Mouse (Mus musculus): ENCODE measurements at regions not wholly inside any gene's neighbourhood (a gene's known extent, or its start where the extent isn't known, plus 50 kb on each side); places are given as distances from the start of the nearest gene placed in this dataset.
A peak's percentile ranks its signal among the peaks of the same experiment; 100 is the strongest.

- Histone ChIP-seq H3K9me3 (no peaks in the 10 kb centered on the region), H3K4me3 (no peak overlapping the region), H3K36me3 (no peaks in the 10 kb centered on the region), H3K27me3 (ENCODE audit: insufficient read depth, poor library complexity, severe bottlenecking) (no peaks in the 10 kb centered on the region), H3K4me1 (no peaks in the 10 kb centered on the region), H3K27ac (no peak overlapping the region)
- DNase-seq (ENCODE audit: low spot score), result no peak
- WGBS, result 81% methylated on average over 13 of the region's 13 CpGs
Measured at GRCm38 (mm10) chr4:48725660-48726348, 62.5 kb downstream of the Cavin4 start.

- H3K4me3 ChIP-seq, result no peak overlapping the region
- 86% methylated on average over 11 of the region's 11 CpGs for WGBS
Measured at GRCm38 (mm10) chr4:48726349-48726835, 63.1 kb downstream of the Cavin4 start.

DNA sequence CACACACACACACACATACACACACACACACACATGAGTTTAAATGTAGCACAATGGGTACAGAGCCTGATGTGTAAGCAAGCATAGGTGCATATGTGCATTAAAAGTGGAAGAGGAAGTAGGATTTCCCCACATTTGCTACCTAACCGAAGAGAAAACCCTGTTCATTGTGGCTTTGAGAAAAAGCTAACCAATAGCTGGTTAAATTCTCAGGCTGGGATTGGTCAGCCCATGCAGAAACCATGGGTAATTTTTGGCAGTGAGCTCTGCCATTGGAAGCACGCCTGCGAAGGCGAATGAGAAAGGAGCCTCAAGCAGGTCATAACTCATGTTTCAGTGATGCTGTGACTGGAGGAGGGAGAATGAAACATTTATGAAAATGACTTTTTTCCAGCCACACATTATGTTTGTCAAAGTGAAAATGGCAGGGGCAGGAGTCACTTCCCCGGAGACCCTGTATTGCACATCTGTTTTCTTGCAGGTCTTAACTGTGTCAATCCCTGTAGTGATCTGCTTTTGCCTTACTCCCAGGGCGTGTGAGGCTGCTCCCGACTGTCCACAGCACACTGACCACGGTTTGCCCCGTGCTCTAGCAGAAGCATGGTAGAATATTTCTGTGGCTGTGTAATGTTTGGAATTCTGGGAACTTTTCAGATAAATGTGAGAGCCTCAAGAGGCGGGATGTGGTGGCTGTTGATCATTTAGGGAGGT is 71.7 kb downstream of the Cavin4 start:
- no peaks in the 10 kb centered on the region for H3K9me3 ChIP-seq
- no peak for DNase-seq (ENCODE audit: low spot score)
- 65% methylated on average over 10 of the region's 10 CpGs for WGBS
- H3K27ac ChIP-seq, result no peak overlapping the region
- H3K4me1 ChIP-seq, result no peaks in the 10 kb centered on the region
- H3K4me3 ChIP-seq, result no peak overlapping the region
- no peaks in the 10 kb centered on the region for H3K36me3 ChIP-seq
- no peaks in the 10 kb centered on the region for H3K27me3 ChIP-seq (ENCODE audit: insufficient read depth, poor library complexity, severe bottlenecking)

More at GRCm38 (mm10) chr4:48726349-48726835, 63.1 kb downstream of the Cavin4 start:
- H3K36me3 ChIP-seq, result no peaks in the 10 kb centered on the region
- H3K27ac ChIP-seq, result no peak overlapping the region
- DNase-seq (ENCODE audit: low spot score), result no peak
- H3K4me1 ChIP-seq, result no peaks in the 10 kb centered on the region
- no peaks in the 10 kb centered on the region for H3K9me3 ChIP-seq
- H3K27me3 ChIP-seq (ENCODE audit: insufficient read depth, poor library complexity, severe bottlenecking), result no peaks in the 10 kb centered on the region

- no peaks in the 10 kb centered on the region for H3K27me3 ChIP-seq (ENCODE audit: insufficient read depth, poor library complexity, severe bottlenecking)
- no peaks in the 10 kb centered on the region for H3K36me3 ChIP-seq
- no peaks in the 10 kb centered on the region for H3K9me3 ChIP-seq
- no peak for DNase-seq (ENCODE audit: low spot score)
- no peaks in the 10 kb centered on the region for H3K4me1 ChIP-seq
- WGBS, result 71% methylated on average over 3 of the region's 3 CpGs
- no peak overlapping the region for H3K4me3 ChIP-seq
- no peak overlapping the region for H3K27ac ChIP-seq
Measured at GRCm38 (mm10) chr4:48746237-48746636, 82.9 kb downstream of the Cavin4 start.

DNA sequence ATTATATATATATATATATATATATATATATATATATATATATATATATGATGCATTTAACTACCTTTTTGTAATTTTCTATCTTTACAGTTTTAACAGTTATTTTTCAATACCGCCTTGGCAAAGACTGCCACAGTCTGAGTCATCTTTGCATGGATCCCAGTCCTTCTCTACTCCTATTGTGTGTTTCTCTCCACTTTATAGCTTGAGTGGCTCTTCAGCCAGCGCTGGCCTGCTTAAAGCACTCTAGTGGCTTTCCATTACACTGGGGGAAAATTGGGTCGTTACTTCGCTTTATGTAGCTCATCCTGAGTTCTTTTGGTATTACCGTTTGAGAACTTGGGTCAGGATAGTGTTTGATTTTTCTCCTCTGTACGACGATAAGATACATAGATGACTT is 86.3 kb downstream of the Cavin4 start:
- Histone ChIP-seq H3K4me3 (no peak overlapping the region), H3K27me3 (ENCODE audit: insufficient read depth, poor library complexity, severe bottlenecking) (no peaks in the 10 kb centered on the region), H3K9me3 (no peaks in the 10 kb centered on the region), H3K36me3 (no peaks in the 10 kb centered on the region), H3K4me1 (peaks cover 2% of the 10 kb centered on the region; the same call in 1 of the 2 replicates), H3K27ac (no peak overlapping the region)
- no peak for DNase-seq (ENCODE audit: low spot score)
- 65% methylated on average over 7 of the region's 7 CpGs for WGBS

GRCm38 (mm10) chr4:48750087-48750486 is 86.8 kb downstream of the Cavin4 start:
- H3K4me3 ChIP-seq, result no peak overlapping the region
- H3K9me3 ChIP-seq, result no peaks in the 10 kb centered on the region
- DNase-seq (ENCODE audit: low spot score), result no peak
- H3K4me1 ChIP-seq, result peaks cover 6% of the 10 kb centered on the region; the same call in 1 of the 2 replicates
- no peaks in the 10 kb centered on the region for H3K27me3 ChIP-seq (ENCODE audit: insufficient read depth, poor library complexity, severe bottlenecking)
- WGBS, result 69% methylated on average over 5 of the region's 5 CpGs
- H3K27ac ChIP-seq, result no peak overlapping the region
- no peaks in the 10 kb centered on the region for H3K36me3 ChIP-seq

GRCm38 (mm10) chr4:48754466-48755171 is 91.3 kb downstream of the Cavin4 start:
- Histone ChIP-seq H3K4me3 (peak overlapping the region; percentile 33; the same call in 1 of the 2 replicates), H3K27ac (peak overlapping the region; percentile 29; the same call in 1 of the 2 replicates), H3K27me3 (ENCODE audit: insufficient read depth, poor library complexity, severe bottlenecking) (no peaks in the 10 kb centered on the region), H3K9me3 (no peaks in the 10 kb centered on the region), H3K4me1 (peaks cover 6% of the 10 kb centered on the region; the same call in 1 of the 2 replicates), H3K36me3 (no peaks in the 10 kb centered on the region)
- 29% methylated on average over 13 of the region's 13 CpGs for WGBS
- DNase-seq (ENCODE audit: low spot score), result peak; percentile 77

GRCm38 (mm10) chr4:48760625-48761024 is 97.3 kb downstream of the Cavin4 start:
- H3K4me3 ChIP-seq, result no peak overlapping the region
- H3K9me3 ChIP-seq, result no peaks in the 10 kb centered on the region
- H3K4me1 ChIP-seq, result no peaks in the 10 kb centered on the region
- no peaks in the 10 kb centered on the region for H3K27me3 ChIP-seq (ENCODE audit: insufficient read depth, poor library complexity, severe bottlenecking)
- 65% methylated on average over 8 of the region's 8 CpGs for WGBS
- DNase-seq (ENCODE audit: low spot score), result no peak
- no peak overlapping the region for H3K27ac ChIP-seq
- H3K36me3 ChIP-seq, result no peaks in the 10 kb centered on the region

DNA sequence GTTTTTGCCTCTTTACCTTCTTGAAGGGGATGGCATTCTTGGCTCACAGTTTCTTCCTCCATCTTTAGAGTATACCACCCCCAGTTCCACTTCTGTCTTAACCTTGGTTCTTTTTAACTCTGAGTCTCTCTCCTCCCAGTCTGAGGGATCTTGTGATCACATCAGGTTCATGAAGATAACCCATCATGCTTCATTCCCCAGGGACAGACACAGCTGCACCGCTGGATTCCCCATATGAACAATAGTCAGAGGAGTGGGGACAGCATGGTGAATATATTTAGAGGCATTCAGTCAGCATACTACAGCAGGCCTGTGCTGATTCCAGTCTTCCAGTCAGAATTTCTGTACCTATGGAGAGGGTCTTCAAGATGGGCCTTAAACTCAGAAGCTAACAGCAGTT is 103.1 kb downstream of the Cavin4 start:
- Histone ChIP-seq H3K27ac (no peak overlapping the region), H3K4me1 (peaks cover 3% of the 10 kb centered on the region; the same call in 1 of the 2 replicates), H3K4me3 (no peak overlapping the region), H3K27me3 (ENCODE audit: insufficient read depth, poor library complexity, severe bottlenecking) (no peaks in the 10 kb centered on the region), H3K36me3 (no peaks in the 10 kb centered on the region), H3K9me3 (no peaks in the 10 kb centered on the region)
- 97% methylated on average over 1 of the region's 1 CpGs for WGBS
- no peak for DNase-seq (ENCODE audit: low spot score)

DNA sequence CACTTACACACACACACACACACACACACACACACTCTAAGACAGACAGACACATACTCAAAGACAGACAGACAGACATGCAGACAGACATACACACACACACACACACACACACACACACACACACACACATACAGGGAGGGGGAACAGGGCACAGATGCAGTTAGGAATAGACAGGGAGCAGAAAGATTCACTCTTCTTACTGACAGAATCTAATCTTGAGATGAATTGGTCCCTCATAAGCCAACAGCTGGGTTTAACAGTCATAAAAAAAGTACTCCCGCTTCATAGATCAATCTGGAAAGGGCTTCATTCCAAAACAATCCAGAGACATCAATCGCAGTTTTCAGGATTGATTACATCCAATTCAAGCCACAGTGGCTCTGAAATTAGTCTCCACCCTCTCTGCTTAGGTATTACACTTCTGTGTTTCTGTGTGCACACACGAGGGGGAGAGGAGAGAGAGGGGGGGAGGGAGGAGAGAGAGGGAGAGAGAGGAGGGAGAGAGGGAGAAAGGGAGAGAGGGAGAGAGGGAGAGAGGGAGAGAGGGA is 107.2 kb downstream of the Cavin4 start:
- H3K27me3 ChIP-seq (ENCODE audit: insufficient read depth, poor library complexity, severe bottlenecking), result peaks cover 13% of the 10 kb centered on the region; the same call in 1 of the 2 replicates
- H3K4me3 ChIP-seq, result no peak overlapping the region
- H3K36me3 ChIP-seq, result no peaks in the 10 kb centered on the region
- H3K9me3 ChIP-seq, result no peaks in the 10 kb centered on the region
- DNase-seq (ENCODE audit: low spot score), result no peak
- 64% methylated on average over 3 of the region's 3 CpGs for WGBS
- no peak overlapping the region for H3K27ac ChIP-seq
- peaks cover 3% of the 10 kb centered on the region; the same call in 1 of the 2 replicates for H3K4me1 ChIP-seq

- WGBS, result 36% methylated on average over 14 of the region's 14 CpGs
- no peak for DNase-seq (ENCODE audit: low spot score)
Measured at GRCm38 (mm10) chr4:48770954-48771665, 107.8 kb downstream of the Cavin4 start.

GRCm38 (mm10) chr4:48771836-48772235 is 108.5 kb downstream of the Cavin4 start:
- H3K36me3 ChIP-seq, result no peaks in the 10 kb centered on the region
- no peak overlapping the region for H3K4me3 ChIP-seq
- H3K27me3 ChIP-seq (ENCODE audit: insufficient read depth, poor library complexity, severe bottlenecking), result peaks cover 13% of the 10 kb centered on the region; the same call in 1 of the 2 replicates
- no peaks in the 10 kb centered on the region for H3K9me3 ChIP-seq
- no peak for DNase-seq (ENCODE audit: low spot score)
- peaks cover 3% of the 10 kb centered on the region; the same call in 1 of the 2 replicates for H3K4me1 ChIP-seq
- WGBS, result 53% methylated on average over 8 of the region's 8 CpGs
- H3K27ac ChIP-seq, result no peak overlapping the region

More at GRCm38 (mm10) chr4:48770954-48771665, 107.8 kb downstream of the Cavin4 start:
- Histone ChIP-seq H3K4me1 (peaks cover 3% of the 10 kb centered on the region; the same call in 1 of the 2 replicates), H3K36me3 (no peaks in the 10 kb centered on the region), H3K9me3 (no peaks in the 10 kb centered on the region), H3K4me3 (no peak overlapping the region), H3K27ac (no peak overlapping the region), H3K27me3 (ENCODE audit: insufficient read depth, poor library complexity, severe bottlenecking) (peaks cover 13% of the 10 kb centered on the region; the same call in 1 of the 2 replicates)
